Mouse (Mus musculus) activated CD4-positive, CD25-positive, alpha-beta regulatory T cell, adult 4 months (primary cell): ENCODE data around the gene Ruvbl1. TPM values are rescaled to one million over a fixed set of nuclear protein-coding genes. Genes with fewer than 3 reads are reported as not detected.

ENCODE experiments used
- ATAC-seq: one replicate; pipeline ENCODE4 v1.8.0; 2017
- polyA plus RNA-seq, 2 experiments: library from polyadenylated mRNA; unstranded; fragments of 100-300 nt; shearing (Covaris generic); gene quantifications; one replicate each; pipeline ENCODE4 v1.2.1; 2017

Ruvbl1 gene
- polyA plus RNA-seq, 2 experiments from 2014 or later = 52.0 to 75.2 TPM

DNA sequence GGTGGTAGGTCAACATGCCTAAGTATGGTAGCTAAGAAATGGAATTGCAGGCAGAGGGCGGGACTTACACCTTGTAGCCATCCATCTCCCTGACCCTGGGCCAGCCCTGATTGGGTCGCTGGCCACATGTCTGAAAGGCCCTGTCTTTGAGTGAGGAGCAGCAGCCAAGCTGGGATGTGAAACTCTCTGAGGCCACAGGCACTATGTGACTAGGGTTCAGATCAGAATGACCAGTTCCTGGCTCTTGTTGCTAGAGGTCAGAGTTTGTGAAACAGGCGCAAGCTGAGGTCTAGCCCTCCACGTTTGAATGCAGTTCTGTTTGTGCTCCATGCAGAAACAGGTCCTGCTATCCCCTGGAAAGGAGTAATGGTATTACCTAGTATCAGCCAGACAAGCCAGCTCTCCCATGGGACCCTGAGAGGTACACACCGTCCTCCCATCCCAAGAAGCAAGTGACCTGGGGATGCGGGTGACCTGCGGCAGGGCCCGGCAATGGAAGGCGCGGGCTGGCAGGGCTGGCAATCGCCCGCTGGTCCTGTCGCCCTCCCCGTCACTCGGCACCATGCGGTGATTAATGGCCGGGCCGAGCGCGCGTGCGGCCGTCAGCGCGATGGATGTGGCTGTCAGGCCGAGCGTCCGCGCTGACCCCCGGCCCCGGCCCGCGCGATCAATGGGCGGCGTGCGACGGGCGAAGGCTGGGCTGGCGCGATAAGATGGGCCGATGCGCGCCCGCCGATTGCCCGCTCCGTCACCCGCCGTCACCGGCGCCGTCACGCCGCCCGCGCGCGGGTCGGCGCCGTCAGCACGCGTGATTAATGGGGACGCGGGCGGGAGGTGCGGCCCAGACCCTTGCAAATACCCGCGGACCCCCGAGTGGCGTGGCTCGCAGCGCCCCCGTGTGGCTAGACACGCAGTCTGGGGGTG lies 34.5 kb downstream of the Ruvbl1 start:
- no peak for ATAC-seq

DNA sequence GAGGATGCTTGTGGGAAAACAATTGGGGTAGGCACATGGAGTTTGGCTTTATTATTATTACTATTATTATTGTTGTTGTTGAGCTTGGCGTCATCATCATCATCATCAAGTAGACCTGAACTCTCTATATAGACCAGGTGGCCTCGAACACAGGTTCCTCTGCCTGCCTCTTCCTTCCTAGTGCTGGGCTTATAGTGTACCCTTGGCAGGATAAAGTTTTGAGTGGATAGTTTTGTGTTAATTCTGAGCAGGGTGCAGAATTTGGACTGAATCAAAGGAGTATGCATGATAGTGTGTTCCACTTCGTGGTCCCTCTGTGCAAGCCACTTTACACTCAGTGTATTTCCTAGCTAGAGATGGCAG lies 35.2 kb downstream of the Ruvbl1 start:
- ATAC-seq = no peak

GRCm38 (mm10) chr6:88502030-88502970 lies 37.1 kb downstream of the Ruvbl1 start:
- no peak for ATAC-seq

DNA sequence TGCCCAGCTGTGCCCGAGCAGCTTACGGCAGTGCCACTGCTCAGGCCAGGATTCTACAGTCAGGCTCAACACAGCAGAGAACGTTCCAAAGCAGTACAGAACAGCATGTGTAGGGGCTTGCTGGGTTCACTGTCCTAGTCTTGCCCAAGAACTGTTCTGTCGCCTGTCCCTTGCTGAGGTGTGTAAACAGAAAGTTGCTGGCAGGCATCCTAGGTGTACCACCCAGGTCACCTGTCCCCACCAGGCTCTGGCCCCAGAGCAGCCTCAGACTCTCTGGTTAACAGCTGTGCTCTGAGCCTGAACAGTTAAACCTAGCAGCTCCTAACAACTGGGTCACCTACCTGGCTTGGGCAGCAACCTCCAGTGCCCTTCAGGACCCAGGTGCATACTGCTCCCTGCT lies 37.8 kb downstream of the Ruvbl1 start:
- no peak for ATAC-seq

DNA sequence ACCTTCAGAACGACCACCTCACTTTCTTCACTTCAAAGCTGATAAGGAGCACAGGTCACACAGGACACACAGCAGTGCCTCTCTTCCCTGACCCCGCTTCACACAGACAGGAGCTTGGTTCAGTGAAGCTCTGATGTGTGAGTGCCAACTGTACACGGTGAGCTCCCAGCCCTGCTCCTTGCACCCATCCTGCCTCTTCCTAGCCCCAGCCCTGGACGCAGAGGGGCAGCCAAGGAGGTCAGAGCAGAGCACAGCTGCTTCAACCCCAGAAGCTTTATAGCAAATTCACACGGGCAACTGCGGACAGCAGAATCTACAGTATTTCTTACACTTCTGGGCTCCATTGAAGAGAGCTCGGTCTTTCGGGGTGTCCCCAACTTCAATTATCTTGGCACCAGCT lies 48.8 kb downstream of the Ruvbl1 start:
- ATAC-seq = no peak

GRCm38 (mm10) chr6:88514546-88514945 lies 49.3 kb downstream of the Ruvbl1 start:
- no peak for ATAC-seq

GRCm38 (mm10) chr6:88515971-88516370 lies 50.8 kb downstream of the Ruvbl1 start:
- ATAC-seq = no peak

DNA sequence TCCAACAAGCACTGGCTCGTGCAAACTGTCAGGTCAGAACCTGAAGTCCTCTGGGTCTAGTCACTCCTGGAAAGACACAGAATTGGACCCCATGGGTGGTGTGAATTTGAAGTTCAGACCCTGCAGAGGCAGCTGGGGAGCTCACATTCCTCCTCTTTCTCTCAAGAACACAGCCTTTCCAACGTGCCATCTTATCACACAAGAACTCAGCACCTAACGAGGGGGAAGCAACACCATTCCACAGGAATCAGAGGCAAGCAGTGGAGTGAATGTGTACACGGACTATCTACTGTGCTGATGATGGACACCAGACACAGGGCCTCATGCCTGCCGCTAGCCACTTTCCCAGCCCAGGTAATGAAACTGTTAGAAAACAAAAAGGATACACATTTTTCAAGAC lies 51.5 kb downstream of the Ruvbl1 start:
- no peak for ATAC-seq

DNA sequence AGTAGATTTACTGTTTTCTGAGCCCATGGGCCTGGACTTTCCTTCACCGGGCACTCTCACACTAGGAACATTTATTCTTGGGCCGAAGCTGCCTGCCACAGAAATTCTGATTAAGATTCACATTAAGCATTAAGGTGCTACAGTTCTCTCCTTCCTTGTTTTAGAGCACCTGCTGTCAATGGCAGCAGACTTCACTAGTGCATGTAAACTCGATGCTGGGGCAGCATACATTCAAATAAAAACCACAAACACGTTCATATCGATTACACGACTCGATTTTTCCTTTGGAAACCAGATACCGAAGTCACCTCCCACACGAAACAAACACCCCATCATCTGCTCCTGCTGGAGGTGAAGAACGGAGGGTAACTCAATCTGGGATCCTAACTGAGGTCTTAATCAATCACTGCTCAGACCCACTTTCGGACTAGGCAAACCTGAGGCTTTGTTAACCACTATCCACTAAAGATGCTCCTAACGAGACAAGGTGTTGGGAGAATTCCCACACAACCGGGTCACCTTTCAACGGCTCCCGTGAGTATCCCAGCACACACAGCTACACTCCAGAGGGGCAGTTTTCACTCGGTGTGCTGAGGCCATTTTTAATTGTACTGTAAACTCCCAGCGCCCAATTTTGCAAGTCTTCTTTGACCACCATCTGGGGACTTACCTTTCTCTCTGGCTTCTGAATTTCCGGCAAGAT lies 52.6 kb downstream of the Ruvbl1 start:
- no peak for ATAC-seq

GRCm38 (mm10) chr6:88518404-88519263 lies 53.4 kb downstream of the Ruvbl1 start, which contains the start of gene Sec61a1:
Gene Sec61a1, minus strand, starts transcription at chr6:88518905.
- ATAC-seq = peak; percentile 92

GRCm38 (mm10) chr6:88521821-88522220 lies 56.6 kb downstream of the Ruvbl1 start:
- no peak for ATAC-seq

DNA sequence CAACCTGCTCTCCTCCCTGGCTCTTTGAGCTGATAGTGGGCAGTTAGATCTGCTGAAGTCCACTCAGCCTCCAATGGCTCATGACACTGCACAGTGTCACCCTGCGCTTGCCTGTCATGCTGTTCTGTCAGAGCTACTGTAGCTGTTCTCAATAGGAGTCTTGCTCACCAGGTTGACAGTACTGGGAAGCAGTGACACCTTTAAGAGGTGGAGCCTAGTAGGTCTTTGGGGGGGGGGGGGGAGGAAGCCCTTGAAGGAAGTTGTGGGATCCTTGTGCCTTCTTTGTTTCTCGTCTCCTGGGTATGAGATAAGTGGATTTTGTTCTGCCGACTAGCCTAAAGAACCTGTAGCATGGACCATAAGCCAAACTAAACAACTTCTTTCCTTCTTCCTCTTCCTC lies 57.4 kb downstream of the Ruvbl1 start:
- no peak for ATAC-seq

DNA sequence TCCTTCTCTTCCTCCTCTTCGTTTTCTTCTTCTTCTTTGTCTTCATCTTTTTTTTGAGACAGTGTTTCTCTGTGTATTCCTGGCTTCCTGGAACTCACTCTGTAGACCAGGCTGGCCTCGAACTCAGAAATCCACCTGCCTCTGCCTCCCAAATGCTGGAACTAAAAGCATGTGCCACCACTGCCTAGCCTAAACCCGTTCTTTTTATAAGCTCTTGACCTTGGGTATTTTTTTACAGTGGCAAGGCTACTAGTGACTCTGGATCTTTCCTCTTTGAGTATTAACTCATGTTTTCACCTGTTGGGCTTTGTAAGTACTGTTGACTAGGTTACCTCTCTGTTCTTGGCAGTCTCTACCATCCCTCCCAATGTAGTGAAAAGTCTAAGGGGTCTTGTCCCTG lies 57.8 kb downstream of the Ruvbl1 start:
- ATAC-seq = no peak

DNA sequence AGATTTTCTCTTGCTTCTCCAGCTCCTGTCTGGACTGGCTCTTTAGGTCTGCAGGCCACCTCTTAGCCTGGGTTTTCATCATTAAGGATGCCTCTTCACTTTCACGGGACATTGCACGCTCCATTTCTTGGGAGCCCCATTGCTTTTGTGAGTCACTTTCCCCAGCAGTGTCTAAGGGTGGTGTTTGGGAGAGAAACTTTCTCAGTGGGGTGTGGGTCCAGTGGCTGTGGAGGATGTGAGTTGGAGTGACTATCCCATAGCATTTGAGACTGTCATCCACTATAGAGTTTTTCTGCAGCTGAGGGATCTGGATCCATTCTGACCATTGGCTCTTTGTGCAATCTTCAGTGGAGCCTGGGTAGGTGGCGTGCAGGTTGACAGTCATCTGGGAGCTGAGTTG lies 58.2 kb downstream of the Ruvbl1 start:
- ATAC-seq = no peak

DNA sequence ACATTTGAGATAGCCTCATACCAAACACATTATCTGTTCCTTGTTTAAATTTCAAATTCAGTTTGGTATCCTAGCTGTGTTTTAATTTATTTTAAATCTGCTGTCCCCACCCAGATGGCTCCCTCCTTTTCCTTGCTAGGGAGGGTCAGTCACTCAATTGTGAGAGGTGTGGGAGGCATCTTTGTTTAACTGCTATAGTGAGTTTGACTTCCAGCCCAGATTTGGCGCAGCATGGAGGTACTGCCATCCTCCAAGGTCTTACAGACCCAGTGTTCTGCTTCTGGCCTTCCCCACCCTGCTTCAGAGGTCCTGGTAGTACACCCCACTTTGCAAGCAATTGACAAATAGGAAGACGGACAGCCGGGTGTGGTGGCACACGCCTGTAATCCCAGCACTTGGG lies 58.8 kb downstream of the Ruvbl1 start:
- no peak for ATAC-seq

DNA sequence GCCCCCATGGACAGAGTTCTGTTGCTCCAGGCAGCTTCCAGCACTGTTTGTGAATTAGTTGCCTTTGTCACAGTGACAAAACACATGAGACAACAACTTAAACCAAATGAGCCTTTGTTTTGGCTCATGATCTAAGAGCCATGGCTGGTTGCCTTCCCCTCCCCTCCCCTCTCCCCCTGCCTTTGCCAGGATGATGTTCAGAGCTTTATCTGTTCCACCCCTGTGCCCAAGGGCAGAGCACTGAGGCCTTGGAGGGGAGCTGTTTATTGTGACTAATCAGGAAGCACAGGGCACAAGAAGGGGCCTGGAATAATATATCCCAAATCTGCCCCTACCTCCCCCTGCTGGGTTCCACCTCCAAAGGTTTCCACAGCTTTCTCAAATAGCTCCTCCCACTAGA lies 65.1 kb downstream of the Ruvbl1 start:
- ATAC-seq = no peak

DNA sequence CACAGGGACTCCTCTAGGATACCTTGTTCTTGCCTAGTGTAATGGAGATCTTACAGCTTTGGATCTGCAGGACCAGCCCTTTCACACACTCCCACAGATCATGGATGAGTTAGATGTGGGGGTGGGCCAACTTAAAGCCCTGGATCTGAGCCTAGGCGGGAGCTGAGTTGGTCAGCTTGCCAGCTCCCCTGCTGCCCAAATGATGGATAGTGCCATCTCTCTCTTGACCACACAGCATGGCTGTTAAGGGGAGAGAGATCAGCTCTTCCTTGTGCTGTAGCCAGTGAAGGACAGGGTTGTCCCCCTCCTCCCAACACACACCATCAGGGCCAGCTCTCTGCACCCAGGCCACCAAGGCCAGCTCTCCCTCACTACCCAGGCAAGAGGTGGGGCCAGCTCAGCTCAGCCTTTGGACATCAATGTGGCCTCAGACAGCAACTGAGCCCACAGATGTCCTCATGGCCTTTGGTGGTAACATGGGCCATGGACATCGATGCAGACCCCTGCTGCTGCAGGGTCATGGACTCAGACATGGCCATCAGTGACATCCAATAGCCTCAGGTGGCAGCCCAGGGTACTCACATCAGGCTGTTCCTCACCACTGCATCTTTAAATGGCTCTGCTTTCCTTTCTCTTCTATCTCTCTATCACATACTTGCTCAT lies 75.0 kb downstream of the Ruvbl1 start:
- ATAC-seq = no peak

GRCm38 (mm10) chr6:88544241-88544640 lies 79.0 kb downstream of the Ruvbl1 start:
- ATAC-seq = no peak

DNA sequence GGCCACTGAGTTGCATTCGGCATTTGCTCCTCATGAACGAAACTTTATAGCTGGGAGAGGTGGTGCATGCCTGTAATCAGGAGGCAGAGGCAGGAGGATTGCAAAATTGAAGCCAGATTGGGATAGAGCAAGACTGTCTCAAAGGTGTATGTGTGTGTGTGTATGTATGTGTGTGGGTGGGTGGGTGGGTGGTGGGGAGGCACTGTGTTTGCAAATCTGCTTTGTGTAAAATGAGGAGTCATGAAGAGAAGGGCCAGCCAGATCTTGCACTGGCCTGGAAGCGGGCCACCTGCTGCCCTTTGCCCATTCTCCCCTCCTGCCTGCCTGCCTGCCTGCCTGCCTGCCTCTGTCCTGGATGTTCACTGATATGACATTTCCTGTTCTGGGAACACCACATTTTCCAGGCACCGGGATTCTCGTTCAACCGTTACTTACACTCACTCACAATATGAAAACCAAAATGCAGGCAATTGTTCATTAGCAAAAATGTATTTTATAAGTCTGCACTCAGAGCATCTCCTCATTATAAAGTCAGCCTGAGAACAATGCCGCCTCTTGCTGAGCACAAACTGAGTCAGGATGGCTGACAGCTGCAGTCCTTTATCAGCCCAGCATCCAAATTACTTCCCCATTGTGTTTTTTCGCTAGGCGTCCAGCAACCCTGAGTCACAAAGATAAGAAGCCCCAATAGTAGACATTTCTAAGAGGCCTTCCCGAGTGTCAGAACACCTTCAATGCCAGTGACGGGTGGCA lies 79.6 kb downstream of the Ruvbl1 start:
- no peak for ATAC-seq

DNA sequence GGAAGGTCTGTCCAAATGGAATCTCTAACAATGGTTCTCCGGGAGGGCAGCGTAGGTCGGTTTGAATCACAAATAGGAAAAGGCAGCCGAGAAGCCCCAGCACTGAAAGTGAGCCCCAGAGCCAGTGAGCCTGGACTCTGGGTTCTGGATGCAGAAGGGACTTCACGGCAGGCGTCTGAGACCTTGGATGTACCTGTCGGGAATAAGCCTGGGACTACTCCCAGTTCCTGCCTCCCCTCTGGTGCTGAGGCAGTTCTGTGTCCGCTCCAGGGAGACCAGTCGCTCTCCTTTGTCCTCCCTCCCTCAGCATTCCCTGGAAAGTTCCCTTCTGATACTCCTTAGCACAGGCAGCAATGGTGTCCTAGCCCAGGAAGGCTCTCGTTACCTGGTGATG lies 80.2 kb downstream of the Ruvbl1 start:
- no peak for ATAC-seq
